Mouse (Mus musculus) forebrain, embryonic 11.5 days (tissue): ENCODE results near the gene Spred2. TPM values are rescaled to one million over a fixed set of nuclear protein-coding genes. Genes with fewer than 3 reads are reported as not detected.

ENCODE experiments used
- ATAC-seq: fragments of 200-750 bp; cut with Nextera tagmentation; replicated peaks from 2 replicates; pipeline ENCODE4 v1.8.0; 2017; ENCODE audit warnings: moderate TSS enrichment; ENCODE audit not compliant: low FRiP score
- DNase-seq: peaks from one replicate; pipeline ENCODE4 v3.0.0-alpha.2; 2017; ENCODE audit warnings: low spot score
- H3K27ac ChIP-seq: fragments of 300-500 bp; sonication (generic); 2 replicates; pipeline ENCODE4 v1.5.1; 2014; ENCODE audit warnings: low read depth, low read length
- H3K27me3 ChIP-seq: fragments of 300-500 bp; sonication (generic); 2 replicates; pipeline ENCODE4 v1.6.1; 2014; ENCODE audit warnings: mild to moderate bottlenecking, low read length, mixed read lengths; ENCODE audit not compliant: control insufficient read depth, insufficient read depth
- H3K36me3 ChIP-seq: fragments of 300-500 bp; sonication (generic); 2 replicates; pipeline ENCODE4 v1.6.1; 2014; ENCODE audit warnings: mild to moderate bottlenecking, low read length, moderate library complexity, mixed read lengths; ENCODE audit not compliant: control insufficient read depth, insufficient read depth
- H3K4me1 ChIP-seq: fragments of 300-500 bp; sonication (generic); replicated peaks from 2 replicates; pipeline ENCODE4 v1.6.1; 2014; ENCODE audit warnings: low read length, mixed read lengths; ENCODE audit not compliant: control insufficient read depth, insufficient read depth
- H3K4me2 ChIP-seq: fragments of 300-500 bp; sonication (generic); 2 replicates; pipeline ENCODE4 v1.6.1; 2014; ENCODE audit warnings: low read depth, mild to moderate bottlenecking, low read length, moderate library complexity, mixed read lengths; ENCODE audit not compliant: severe bottlenecking
- H3K4me3 ChIP-seq: fragments of 300-500 bp; sonication (generic); 2 replicates; pipeline ENCODE4 v1.5.1; 2014; ENCODE audit warnings: low read depth, low read length
- H3K9ac ChIP-seq: fragments of 300-500 bp; sonication (generic); 2 replicates; pipeline ENCODE4 v1.6.1; 2014; ENCODE audit warnings: low read length
- H3K9me3 ChIP-seq: fragments of 300-500 bp; sonication (generic); 2 replicates; pipeline ENCODE4 v1.6.1; 2016; ENCODE audit warnings: low read length, mixed read lengths; ENCODE audit not compliant: control insufficient read depth
- WGBS: fragments of 180-500 bp; shearing (Covaris S2); extraction: QIAGEN DNeasy Blood & Tissue Kit; methylation state at CpG from one replicate; pipeline ENCODE4 v1.1.7; 2014; 5-methylcytosine and 5-hydroxymethylcytosine counted together
- polyA plus RNA-seq: library from polyadenylated mRNA; unstranded; fragments of >200 nt; fragmentation: Nextera tagmentation; extraction: Ambion mirVana; gene quantifications from 2 replicates; pipeline ENCODE4 v1.2.1, GENCODE M21; 2014

The Spred2 gene
- polyA plus RNA-seq, 1 experiment from 2014 or later: 7.7 TPM

GRCm38 (mm10) chr11:19952963-19953362 lies 28.8 kb downstream of the Spred2 start:
- Histone ChIP-seq H3K4me1 (no peaks in the 10 kb centered on the region), H3K36me3 (no peaks in the 10 kb centered on the region), H3K9ac (no peak overlapping the region), H3K4me3 (no peak overlapping the region), H3K4me2 (no peak overlapping the region), H3K27me3 (no peaks in the 10 kb centered on the region), H3K27ac (no peak overlapping the region), H3K9me3 (no peaks in the 10 kb centered on the region)
- DNase-seq: no peak
- no peak for ATAC-seq
- WGBS: 73% methylated on average over 8 of the region's 8 CpGs

GRCm38 (mm10) chr11:19953919-19954318 lies 29.7 kb downstream of the Spred2 start:
- H3K9me3 ChIP-seq: no peaks in the 10 kb centered on the region
- no peaks in the 10 kb centered on the region for H3K36me3 ChIP-seq
- no peaks in the 10 kb centered on the region for H3K27me3 ChIP-seq
- DNase-seq (no peak), ATAC-seq (no peak)
- 96% methylated on average over 7 of the region's 7 CpGs for WGBS
- no peaks in the 10 kb centered on the region for H3K4me1 ChIP-seq
- H3K4me3 ChIP-seq: no peak overlapping the region
- H3K4me2 ChIP-seq: no peak overlapping the region
- H3K9ac ChIP-seq: no peak overlapping the region
- H3K27ac ChIP-seq: no peak overlapping the region

- no peaks in the 10 kb centered on the region for H3K9me3 ChIP-seq
- no peak overlapping the region for H3K4me2 ChIP-seq
- H3K27me3 ChIP-seq: no peaks in the 10 kb centered on the region
- ATAC-seq: no peak
- no peak overlapping the region for H3K27ac ChIP-seq
- no peaks in the 10 kb centered on the region for H3K36me3 ChIP-seq
- H3K4me3 ChIP-seq: no peak overlapping the region
- no peak for DNase-seq
- H3K4me1 ChIP-seq: no peaks in the 10 kb centered on the region
- WGBS: 86% methylated on average over 9 of the region's 9 CpGs
- H3K9ac ChIP-seq: no peak overlapping the region
Observed at GRCm38 (mm10) chr11:19955069-19955468, 30.9 kb downstream of the Spred2 start.

GRCm38 (mm10) chr11:19955701-19956100 lies 31.5 kb downstream of the Spred2 start:
- no peak overlapping the region for H3K4me2 ChIP-seq
- H3K36me3 ChIP-seq: no peaks in the 10 kb centered on the region
- H3K9me3 ChIP-seq: no peaks in the 10 kb centered on the region
- no peaks in the 10 kb centered on the region for H3K4me1 ChIP-seq
- DNase-seq: no peak
- H3K4me3 ChIP-seq: no peak overlapping the region
- WGBS: 85% methylated on average over 6 of the region's 6 CpGs
- H3K27ac ChIP-seq: no peak overlapping the region
- no peak overlapping the region for H3K9ac ChIP-seq
- no peak for ATAC-seq
- no peaks in the 10 kb centered on the region for H3K27me3 ChIP-seq

- H3K27me3 ChIP-seq: no peaks in the 10 kb centered on the region
- H3K9ac ChIP-seq: no peak overlapping the region
- WGBS: 91% methylated on average over 3 of the region's 3 CpGs
- ATAC-seq: no peak
- no peak overlapping the region for H3K27ac ChIP-seq
- no peaks in the 10 kb centered on the region for H3K36me3 ChIP-seq
- no peak overlapping the region for H3K4me3 ChIP-seq
- H3K4me2 ChIP-seq: no peak overlapping the region
- H3K4me1 ChIP-seq: no peaks in the 10 kb centered on the region
- no peak for DNase-seq
- H3K9me3 ChIP-seq: no peaks in the 10 kb centered on the region
Observed at GRCm38 (mm10) chr11:19959006-19959405, 34.8 kb downstream of the Spred2 start.

- Histone ChIP-seq H3K9ac (no peak overlapping the region), H3K27me3 (no peaks in the 10 kb centered on the region), H3K36me3 (no peaks in the 10 kb centered on the region), H3K4me1 (no peaks in the 10 kb centered on the region), H3K9me3 (no peaks in the 10 kb centered on the region), H3K4me3 (no peak overlapping the region), H3K4me2 (no peak overlapping the region), H3K27ac (no peak overlapping the region)
- no peak for ATAC-seq
- DNase-seq: no peak
- 82% methylated on average over 5 of the region's 5 CpGs for WGBS
Observed at GRCm38 (mm10) chr11:19959897-19960296, 35.7 kb downstream of the Spred2 start.

GRCm38 (mm10) chr11:19960541-19960940 lies 36.4 kb downstream of the Spred2 start:
- H3K4me2 ChIP-seq: no peak overlapping the region
- no peaks in the 10 kb centered on the region for H3K36me3 ChIP-seq
- no peak overlapping the region for H3K4me3 ChIP-seq
- ATAC-seq: no peak
- WGBS: 97% methylated on average over 3 of the region's 3 CpGs
- no peaks in the 10 kb centered on the region for H3K27me3 ChIP-seq
- H3K9ac ChIP-seq: no peak overlapping the region
- H3K27ac ChIP-seq: no peak overlapping the region
- no peaks in the 10 kb centered on the region for H3K9me3 ChIP-seq
- H3K4me1 ChIP-seq: no peaks in the 10 kb centered on the region
- DNase-seq: no peak

- H3K27me3 ChIP-seq: no peaks in the 10 kb centered on the region
- H3K27ac ChIP-seq: no peak overlapping the region
- no peaks in the 10 kb centered on the region for H3K36me3 ChIP-seq
- ATAC-seq (no peak), DNase-seq (no peak)
- H3K9me3 ChIP-seq: no peaks in the 10 kb centered on the region
- 91% methylated on average over 6 of the region's 6 CpGs for WGBS
- no peak overlapping the region for H3K4me3 ChIP-seq
- no peak overlapping the region for H3K4me2 ChIP-seq
- no peaks in the 10 kb centered on the region for H3K4me1 ChIP-seq
- no peak overlapping the region for H3K9ac ChIP-seq
Observed at GRCm38 (mm10) chr11:19961088-19961487, 36.9 kb downstream of the Spred2 start.

- H3K27ac ChIP-seq: no peak overlapping the region
- no peak overlapping the region for H3K4me2 ChIP-seq
- no peak overlapping the region for H3K4me3 ChIP-seq
- no peak overlapping the region for H3K9ac ChIP-seq
- no peaks in the 10 kb centered on the region for H3K36me3 ChIP-seq
- ATAC-seq: no peak
- 91% methylated on average over 12 of the region's 12 CpGs for WGBS
- no peaks in the 10 kb centered on the region for H3K4me1 ChIP-seq
- DNase-seq: no peak
- no peaks in the 10 kb centered on the region for H3K27me3 ChIP-seq
- H3K9me3 ChIP-seq: no peaks in the 10 kb centered on the region
Observed at GRCm38 (mm10) chr11:19961766-19962365, 37.7 kb downstream of the Spred2 start.
